Mouse (Mus musculus): ENCODE results near the gene Mcts2.

DNA sequence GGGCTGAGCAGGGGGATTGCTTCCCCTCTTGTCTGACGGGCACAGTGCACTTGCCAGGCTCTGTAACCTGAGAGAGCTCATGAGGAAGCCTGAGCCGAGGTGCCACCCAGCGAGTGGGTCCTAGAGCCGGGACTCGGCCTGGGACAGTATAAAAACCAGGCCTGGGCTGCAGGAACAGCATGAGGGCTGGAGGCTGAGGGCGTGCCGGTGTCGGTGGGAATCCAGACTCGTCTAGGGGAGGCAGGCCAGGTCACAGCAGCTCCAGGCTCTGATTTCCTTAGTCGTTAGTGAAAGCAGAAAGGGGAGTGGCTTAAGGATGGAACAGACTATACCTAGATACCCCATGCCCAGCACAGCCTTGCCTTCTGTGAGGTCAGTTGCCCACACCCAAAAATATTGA is 9.2 kb downstream of the Mcts2 start:
- TF ChIP-seq CTCF (IDR thresholded peaks at IDR 0.05; ENCODE audit: low read depth) (no peak), EP300 (IDR thresholded peaks at IDR 0.05; ENCODE audit: low read depth) (no peak)

Measured in liver, postnatal 0 days (tissue).